Mouse (Mus musculus) hindlimb bud, embryonic 11.5 days (tissue): ENCODE data around the gene Mocs1.

Experiments
- DNase-seq: peaks from one replicate; pipeline ENCODE4 v3.0.0-alpha.2; 2012; ENCODE audit warnings: low read depth, low spot score; ENCODE audit errors: extremely low spot score

Mocs1 gene

DNA sequence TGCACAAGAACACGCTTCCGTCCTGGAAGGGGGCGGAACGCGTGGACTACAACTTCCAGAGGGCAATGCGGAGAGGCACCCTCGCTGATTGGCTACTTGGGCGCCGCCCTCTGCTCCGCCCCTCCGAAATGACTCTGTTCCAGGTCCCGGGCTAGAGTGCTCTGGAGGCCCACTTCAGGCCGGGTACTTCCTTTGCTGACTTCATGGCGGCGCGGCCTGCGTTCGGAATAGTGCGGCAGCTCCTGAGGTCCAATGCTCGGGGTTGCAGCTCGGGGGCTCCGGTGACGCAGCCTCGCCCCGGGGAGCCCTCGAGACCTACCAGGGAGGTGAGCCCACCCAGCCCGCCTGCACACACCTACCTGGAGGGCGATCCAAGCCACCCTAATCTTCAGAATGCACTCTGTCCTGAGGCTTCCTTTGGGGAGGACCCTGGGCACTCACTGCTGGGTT lies at the start of gene Mocs1:
Mocs1 (plus strand) TSS at position 124 of the 450 bp plus-strand sequence.
- DNase-seq = peak; percentile 80

GRCm38 (mm10) chr17:49379645-49380044 lies 48.5 kb upstream of the Mocs1 start:
- no peak for DNase-seq

DNA sequence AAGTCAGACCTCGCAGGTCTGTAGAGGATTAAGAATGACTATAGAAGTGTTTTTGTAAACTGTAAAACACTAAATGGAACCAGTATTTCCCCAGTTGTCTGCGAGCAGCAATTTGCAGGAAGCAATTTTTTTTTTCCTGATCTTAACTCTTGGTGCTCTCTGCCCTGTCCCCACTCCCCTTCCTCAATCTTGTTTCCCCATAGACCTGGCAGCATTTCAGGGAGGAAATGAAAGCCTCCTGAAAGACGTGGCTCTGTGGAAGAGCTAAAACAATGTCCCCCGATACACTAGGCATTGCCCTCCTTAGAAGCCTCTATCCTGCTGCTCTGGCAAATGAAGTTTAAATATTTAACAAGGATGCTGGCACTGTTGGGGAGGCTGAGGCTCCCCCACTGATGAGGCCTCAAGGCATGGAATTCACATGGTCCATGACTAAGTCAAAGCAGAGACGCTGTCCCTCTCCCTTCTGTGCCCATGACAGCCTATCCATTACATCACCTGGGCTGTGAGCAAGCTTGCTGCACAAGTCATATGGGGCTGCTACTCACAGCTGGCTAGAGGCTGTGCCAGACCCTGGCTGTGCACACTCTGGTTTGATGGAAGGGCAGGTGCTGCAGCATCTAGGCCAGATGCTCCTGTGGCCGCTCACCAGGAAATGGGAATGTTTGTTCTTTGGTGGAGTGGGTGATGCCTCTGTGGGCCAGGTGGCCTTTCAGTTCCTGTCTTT lies 43.8 kb upstream of the Mocs1 start:
- no peak for DNase-seq

- DNase-seq = no peak
Measured at GRCm38 (mm10) chr17:49387741-49388140, 40.4 kb upstream of the Mocs1 start.

GRCm38 (mm10) chr17:49392751-49393150 lies 35.4 kb upstream of the Mocs1 start:
- DNase-seq = no peak

DNA sequence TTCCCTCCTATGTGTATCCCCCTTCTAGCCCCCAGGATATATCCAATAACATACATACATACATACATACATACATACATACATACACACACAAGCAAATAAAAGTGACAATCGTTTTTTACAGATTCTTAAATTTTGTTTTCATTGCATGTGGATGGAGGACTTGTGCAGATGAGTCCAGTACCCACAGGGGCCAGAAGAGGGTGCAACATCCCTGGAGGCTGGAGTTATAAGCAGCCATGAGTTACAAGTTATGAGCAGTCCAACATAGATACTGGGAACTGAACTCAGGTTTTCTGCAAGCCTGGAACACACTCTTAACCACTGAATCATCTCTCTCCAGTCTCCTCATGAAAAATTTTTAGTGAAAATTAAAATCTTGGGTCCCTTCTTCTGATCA lies 33.3 kb upstream of the Mocs1 start:
- DNase-seq = no peak

DNA sequence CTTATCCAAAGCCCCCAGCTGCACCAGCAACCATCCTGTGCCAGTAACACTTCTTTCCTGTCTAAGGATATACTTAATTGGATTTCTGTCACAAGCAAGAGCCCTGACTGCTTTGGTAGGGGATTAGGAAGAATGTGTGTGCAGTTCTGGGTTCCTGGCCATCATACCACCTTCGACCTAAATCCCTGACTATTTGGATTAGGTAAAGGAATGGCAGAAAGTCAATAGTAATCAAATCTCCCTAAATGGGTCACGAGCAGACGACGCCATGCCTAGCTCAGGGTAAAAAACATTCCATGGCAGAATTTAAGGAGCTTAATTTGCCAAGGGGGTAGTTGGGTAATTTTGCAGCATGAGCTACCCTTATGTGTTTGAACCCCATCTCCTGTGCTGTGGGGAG lies 28.6 kb upstream of the Mocs1 start:
- DNase-seq = no peak

- peak; percentile 69 for DNase-seq
Measured at GRCm38 (mm10) chr17:49400130-49400529, 28.0 kb upstream of the Mocs1 start.

- DNase-seq = no peak
Measured at GRCm38 (mm10) chr17:49403151-49403550, 25.0 kb upstream of the Mocs1 start.

GRCm38 (mm10) chr17:49405927-49406326 lies 22.2 kb upstream of the Mocs1 start:
- no peak for DNase-seq

- DNase-seq = no peak
Measured at GRCm38 (mm10) chr17:49412974-49413373, 15.2 kb upstream of the Mocs1 start.

DNA sequence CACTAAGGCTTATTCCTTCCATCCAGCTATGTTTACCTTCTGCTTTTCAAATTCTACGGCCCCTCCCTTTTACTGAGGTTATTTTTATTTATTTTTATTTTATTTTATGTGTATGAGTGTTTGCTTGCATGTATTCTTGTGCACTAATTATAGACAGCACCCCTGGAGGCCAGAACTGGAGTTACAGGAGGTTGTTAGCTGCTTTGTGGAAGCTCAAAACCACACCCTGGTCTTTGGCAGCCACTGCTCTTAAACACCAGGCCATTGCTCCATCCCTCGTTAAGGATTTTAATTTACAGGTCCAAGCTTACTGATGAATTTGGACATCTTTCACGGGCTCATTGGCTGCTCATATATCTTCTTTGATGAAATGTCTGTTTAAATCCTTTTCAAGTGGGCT lies 14.6 kb upstream of the Mocs1 start:
- DNase-seq = no peak

GRCm38 (mm10) chr17:49416228-49416627 lies 11.9 kb upstream of the Mocs1 start:
- DNase-seq = no peak

- DNase-seq = no peak
Measured at GRCm38 (mm10) chr17:49419813-49420212, 8.3 kb upstream of the Mocs1 start.

- no peak for DNase-seq
Measured at GRCm38 (mm10) chr17:49422286-49423066, 5.7 kb upstream of the Mocs1 start.

- DNase-seq = no peak
Measured at GRCm38 (mm10) chr17:49423067-49423325, 5.2 kb upstream of the Mocs1 start.

GRCm38 (mm10) chr17:49423872-49424271 lies 4.3 kb upstream of the Mocs1 start:
- DNase-seq = no peak

GRCm38 (mm10) chr17:49427631-49428238 lies 427 bp upstream of the Mocs1 start:
- no peak for DNase-seq

- no peak for DNase-seq
Measured at GRCm38 (mm10) chr17:49428751-49429415, 721 bp downstream of the Mocs1 start.

- no peak for DNase-seq
Measured at GRCm38 (mm10) chr17:49429471-49430129, 1.4 kb downstream of the Mocs1 start.

DNA sequence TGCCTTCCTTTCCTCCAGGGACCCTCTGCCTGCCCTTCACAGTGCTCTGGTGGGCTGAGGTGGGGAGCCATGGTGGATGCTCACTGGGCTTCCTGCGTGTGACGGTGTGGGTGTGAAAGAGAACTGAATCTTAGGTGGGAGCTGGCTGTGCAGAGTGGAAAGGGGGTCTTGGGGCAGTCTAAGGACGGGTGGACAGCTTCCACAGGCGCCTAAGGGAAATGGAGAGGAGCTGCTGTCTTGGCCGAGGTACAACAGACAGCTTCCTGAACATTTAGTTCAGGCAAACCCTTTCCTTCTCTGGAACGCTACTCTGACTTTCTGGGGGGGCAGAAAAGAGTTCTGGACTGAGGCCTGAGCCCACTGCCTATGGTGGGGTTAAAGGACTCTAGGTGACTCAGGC lies 2.0 kb downstream of the Mocs1 start:
- no peak for DNase-seq
